Mouse (Mus musculus) C2C12 (cell line): ENCODE results near the gene Larp4b. TPM values are rescaled to one million over a fixed set of nuclear protein-coding genes. Genes with fewer than 3 reads are reported as not detected.

ENCODE experiments used
- H3K27me3 ChIP-seq: one replicate; pipeline ENCODE4 v1.6.1; 2011; ENCODE audit not compliant: control insufficient read depth, insufficient read depth, insufficient read length
- H3K36me3 ChIP-seq: one replicate; pipeline ENCODE4 v1.6.1; 2011; ENCODE audit not compliant: control insufficient read depth, insufficient read depth
- H3K4me3 ChIP-seq: one replicate; pipeline ENCODE4 v1.5.1; 2011; ENCODE audit warnings: mild to moderate bottlenecking, control low read depth; ENCODE audit not compliant: poor library complexity, insufficient read depth, severe bottlenecking
- H3K79me2 ChIP-seq: one replicate; pipeline ENCODE4 v1.6.1; 2011; ENCODE audit not compliant: control insufficient read depth, insufficient read depth
- H3K79me3 ChIP-seq: one replicate; pipeline ENCODE4 v1.6.1; 2011; ENCODE audit warnings: low read depth, control low read depth
- H3ac ChIP-seq: one replicate; pipeline ENCODE3; 2011; ENCODE audit warnings: low read depth; ENCODE audit not compliant: control insufficient read depth, insufficient read length
- CEBPB ChIP-seq: IDR thresholded peaks from one replicate; pipeline ENCODE4 v1.6.1; 2011; ENCODE audit warnings: low read depth, mild to moderate bottlenecking, control low read depth, moderate library complexity
- CTCF ChIP-seq: IDR thresholded peaks from one replicate; pipeline ENCODE4 v1.5.1; 2011; ENCODE audit not compliant: control insufficient read depth, insufficient read depth, insufficient read length
- FOSL1 ChIP-seq: IDR thresholded peaks from one replicate; pipeline ENCODE4 v1.8.0; 2011; ENCODE audit warnings: mild to moderate bottlenecking, low read length; ENCODE audit not compliant: poor library complexity, insufficient read depth, severe bottlenecking
- MAX ChIP-seq: IDR thresholded peaks from one replicate; pipeline ENCODE4 v1.6.1; 2011; ENCODE audit warnings: mild to moderate bottlenecking, control low read depth
- MYOD1 ChIP-seq: IDR thresholded peaks from one replicate; pipeline ENCODE4 v1.6.1; 2011; ENCODE audit warnings: low read depth; ENCODE audit not compliant: control insufficient read depth, insufficient read length
- MYOG ChIP-seq: IDR thresholded peaks from one replicate; pipeline ENCODE4 v1.6.1; 2011; ENCODE audit not compliant: control insufficient read depth, insufficient read length; ENCODE audit errors: extremely low read depth
- USF1 ChIP-seq: IDR thresholded peaks from one replicate; pipeline ENCODE4 v1.6.1; 2011; ENCODE audit warnings: low read depth, mild to moderate bottlenecking, control low read depth, moderate library complexity
- polyA plus RNA-seq: library from polyadenylated mRNA; unstranded; fragments of >200 nt; fragmentation: generic; extraction: Trizol; gene quantifications from one replicate; pipeline ENCODE4 v1.2.1, GENCODE M21; 2012; ENCODE audit warnings: missing spikeins

The Larp4b gene
- polyA plus RNA-seq, 1 experiment: 15.2 TPM

DNA sequence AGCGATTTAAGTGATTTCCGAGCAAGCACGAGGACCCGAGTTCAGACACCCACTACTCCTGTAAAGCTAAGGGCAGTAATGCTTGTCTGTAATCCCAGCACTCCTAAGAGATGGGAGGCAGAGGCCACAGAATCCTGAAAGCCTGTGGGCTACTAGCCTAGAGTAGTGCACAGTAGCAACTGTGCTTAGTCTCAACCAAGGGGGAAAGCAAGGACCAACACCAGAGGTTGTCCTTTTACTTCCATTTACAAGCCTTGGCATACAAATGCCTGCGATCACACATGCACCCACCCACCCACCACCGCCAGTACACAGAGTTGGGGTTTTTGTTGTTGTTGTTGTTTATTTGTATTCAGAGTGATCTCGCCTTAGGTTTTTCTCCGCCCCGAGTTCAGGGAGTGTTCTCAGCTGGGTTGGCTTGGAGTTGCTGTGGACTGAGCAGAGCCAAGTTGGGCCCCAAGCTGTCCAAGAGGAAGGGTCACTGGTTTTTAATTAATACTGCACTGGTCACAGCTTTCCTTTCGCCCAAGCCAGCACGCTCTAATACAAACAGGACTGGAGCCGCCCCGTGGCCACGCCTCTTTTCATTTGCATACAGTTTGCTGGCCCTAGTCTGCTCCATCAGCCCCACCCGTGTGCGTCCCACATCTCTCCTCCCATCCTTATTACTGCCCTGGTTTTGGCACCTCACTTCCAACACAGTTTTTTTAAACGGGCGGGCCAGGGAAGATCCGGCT is 105.2 kb downstream of the Larp4b start:
- Histone ChIP-seq H3K36me3 (no peaks in the 10 kb centered on the region), H3K79me2 (no peaks in the 10 kb centered on the region), H3ac (no peak overlapping the region), H3K4me3 (no peak overlapping the region), H3K79me3 (no peaks in the 10 kb centered on the region), H3K27me3 (no peaks in the 10 kb centered on the region)
- TF ChIP-seq MYOG (no peak), MYOD1 (no peak), MAX (no peak), CTCF (no peak), CEBPB (no peak), FOSL1 (no peak), USF1 (no peak)

DNA sequence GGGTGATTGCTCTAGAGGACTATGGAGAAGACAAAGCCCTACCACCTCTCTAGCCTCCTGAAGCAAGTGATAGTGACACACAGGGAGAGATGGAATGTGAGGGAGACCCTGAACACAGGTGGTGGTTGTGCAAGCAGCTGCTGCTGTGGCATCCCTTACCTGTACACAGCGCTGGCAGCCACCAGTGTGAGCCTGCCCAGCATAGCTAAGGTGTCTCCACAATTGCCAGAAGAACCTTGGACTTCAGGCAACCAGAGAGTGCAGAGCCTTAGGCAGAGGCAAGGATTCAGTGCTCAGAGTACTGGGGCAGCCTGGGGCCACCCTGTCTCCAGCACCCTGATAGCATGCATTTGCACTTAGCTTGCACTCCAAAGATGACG is 105.8 kb downstream of the Larp4b start:
- Histone ChIP-seq H3K4me3 (no peak overlapping the region), H3ac (no peak overlapping the region), H3K27me3 (no peaks in the 10 kb centered on the region), H3K79me2 (no peaks in the 10 kb centered on the region), H3K36me3 (no peaks in the 10 kb centered on the region), H3K79me3 (no peaks in the 10 kb centered on the region)
- TF ChIP-seq MYOD1 (no peak), FOSL1 (no peak), CEBPB (no peak), MAX (no peak), MYOG (no peak), CTCF (no peak), USF1 (no peak)

DNA sequence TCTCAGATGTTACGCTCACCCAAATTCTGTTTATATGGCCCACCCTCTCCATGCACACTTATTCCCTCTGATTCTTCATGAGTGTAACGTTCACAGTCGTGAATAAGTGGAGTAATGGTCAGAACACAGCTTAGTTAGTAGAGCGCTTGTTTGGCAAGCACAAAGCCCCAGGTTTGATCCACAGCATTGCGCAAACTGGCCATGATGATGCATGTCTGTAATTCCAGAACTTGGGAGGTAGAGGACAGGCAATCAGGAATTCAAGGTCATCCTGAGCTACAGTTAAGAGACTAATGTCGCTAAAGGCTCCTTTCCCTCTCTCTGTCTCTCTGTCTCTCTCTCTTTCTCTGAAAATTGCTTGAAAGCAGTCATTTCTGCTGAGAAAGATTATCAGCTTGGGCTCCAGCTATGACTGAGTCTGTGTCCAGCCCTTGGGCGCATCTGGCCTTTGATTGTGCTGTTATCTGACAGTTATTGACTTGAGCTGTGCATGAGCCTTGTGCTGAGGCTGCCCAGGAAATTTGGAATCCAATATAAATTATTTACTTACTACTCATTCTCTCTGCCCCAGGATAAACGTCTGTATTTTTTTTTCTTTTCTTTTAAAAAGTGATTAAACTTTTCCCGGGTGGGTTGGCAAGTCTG is 129.2 kb downstream of the Larp4b start:
- no peaks in the 10 kb centered on the region for H3K79me3 ChIP-seq
- H3K4me3 ChIP-seq: no peak overlapping the region
- no peaks in the 10 kb centered on the region for H3K79me2 ChIP-seq
- H3K27me3 ChIP-seq: no peaks in the 10 kb centered on the region
- H3K36me3 ChIP-seq: no peaks in the 10 kb centered on the region
- H3ac ChIP-seq: no peak overlapping the region
- TF ChIP-seq CEBPB (peak; percentile 34), CTCF (no peak), FOSL1 (no peak), MYOD1 (no peak), MAX (no peak), MYOG (no peak)

Other genes starting within 250 kb of the Larp4b start
- 4.2 TPM for gene Wdr37, start 222.0 kb upstream of the Larp4b start, polyA plus RNA-seq
- gene Idi1, start 208.4 kb upstream of the Larp4b start, polyA plus RNA-seq: 23.9 TPM
- not detected for gene Gm9745, start 145.7 kb upstream of the Larp4b start, polyA plus RNA-seq
- gene Idi2, start 141.0 kb upstream of the Larp4b start, polyA plus RNA-seq: not detected
- 27.7 TPM for gene Gtpbp4, start 97.8 kb upstream of the Larp4b start, polyA plus RNA-seq
- gene Dip2c, start 182.6 kb downstream of the Larp4b start, polyA plus RNA-seq: 4.8 TPM